ENCODE assay signal across 11 mouse cellular contexts in genomic region chr7:49762605-49763004, GRCm38 (mm10). TPM values are rescaled to one million over a fixed set of nuclear protein-coding genes. Genes with fewer than 3 reads are reported as not detected.
DNase-seq lines count a peak whose midpoint lies in the region; ATAC-seq and TF ChIP-seq lines count a peak whose summit lies in the region.
"Had no signal": no experiment of that assay in that cellular context is flagged by ENCODE, and none has a peak within 500 bp of the region (broad histone marks: within the 10 kb centered on the region; RNA-seq: fewer than 3 reads in every experiment).

No protein-coding gene starts in this region.

- H3K36me3 ChIP-seq in heart, embryonic 13.5 days: no peaks in the 10 kb centered on the region
- no peaks in the 10 kb centered on the region for H3K36me3 ChIP-seq in heart, embryonic 11.5 days (ENCODE audit: control insufficient read depth, insufficient read depth, low read length)
- H3K36me3 ChIP-seq in G1E (replicated peaks): peaks cover 71% of the 10 kb centered on the region
- H3K36me3 ChIP-seq in erythroblast, embryonic 14.5 days (ENCODE audit: control insufficient read depth): peaks cover 76% of the 10 kb centered on the region
- no peaks in the 10 kb centered on the region for H3K36me3 ChIP-seq in forebrain, embryonic 15.5 days
- no peaks in the 10 kb centered on the region; the same call in 1 of the 2 replicates for H3K36me3 ChIP-seq in intestine, postnatal 0 days (ENCODE audit: control insufficient read depth, insufficient read depth)
- H3K36me3 ChIP-seq: embryonic facial prominence, embryonic 13.5 days; midbrain, embryonic 12.5 days had no signal

- WGBS in heart, embryonic 13.5 days: 69% methylated on average over 13 of the region's 13 CpGs
- 68% methylated on average over 13 of the region's 13 CpGs for WGBS in heart, embryonic 11.5 days (ENCODE audit: insufficient replicate concordance)
- 66% methylated on average over 13 of the region's 13 CpGs for WGBS in forebrain, embryonic 15.5 days
- WGBS in intestine, postnatal 0 days: 77% methylated on average over 13 of the region's 13 CpGs

- peak overlapping the region; percentile 20 for H3K27ac ChIP-seq in heart, embryonic 13.5 days (replicated peaks)
- no peak overlapping the region for H3K27ac ChIP-seq in heart, embryonic 11.5 days (ENCODE audit: low read depth, low read length)
- no peak overlapping the region for H3K27ac ChIP-seq in forebrain, embryonic 15.5 days (replicated peaks)
- no peak overlapping the region for H3K27ac ChIP-seq in intestine, postnatal 0 days (ENCODE audit: low read depth, low read length)
- H3K27ac ChIP-seq: embryonic facial prominence, embryonic 13.5 days; midbrain, embryonic 12.5 days had no signal

- peaks cover 42% of the 10 kb centered on the region for H3K4me1 ChIP-seq in heart, embryonic 13.5 days
- H3K4me1 ChIP-seq in heart, embryonic 11.5 days (ENCODE audit: control insufficient read depth, insufficient read depth, low read length): peaks cover 14% of the 10 kb centered on the region; the same call in 1 of the 2 replicates
- H3K4me1 ChIP-seq in G1E (ENCODE audit: insufficient read depth, low read depth, low read length): peaks cover 64% of the 10 kb centered on the region
- H3K4me1 ChIP-seq in erythroblast, embryonic 14.5 days (ENCODE audit: control insufficient read depth): peaks cover 86% of the 10 kb centered on the region
- H3K4me1 ChIP-seq in forebrain, embryonic 15.5 days: peaks cover 7% of the 10 kb centered on the region; the same call in 1 of the 2 replicates
- H3K4me1 ChIP-seq in intestine, postnatal 0 days (replicated peaks; ENCODE audit: control insufficient read depth, insufficient read depth, low read length): 0 out of 2 replicates have a peak, but pooled peaks cover 4% of the 10 kb centered on the region

- 0 out of 2 replicates have a peak, but pooled peaks have one; percentile 24 for ATAC-seq in heart, embryonic 13.5 days (ENCODE audit: extremely low read depth, insufficient number of reproducible peaks, low FRiP score, low TSS enrichment)
- ATAC-seq in heart, embryonic 11.5 days (replicated peaks; ENCODE audit: insufficient number of reproducible peaks, low FRiP score, low TSS enrichment): no peak
- ATAC-seq in G1E (ENCODE audit: extremely low read depth, insufficient number of reproducible peaks, low FRiP score, poor library complexity, severe bottlenecking): peak; percentile 72
- ATAC-seq in megakaryocyte, adult 5-6 weeks (ENCODE audit: poor library complexity, severe bottlenecking): peak; percentile 49
- ATAC-seq in forebrain, embryonic 15.5 days (replicated peaks): no peak
- ATAC-seq in intestine, postnatal 0 days: no peak

- no peak for TF ChIP-seq CTCF in G1E (IDR thresholded peaks at IDR 0.05; ENCODE audit: low read depth, low read length)
- TF ChIP-seq CTCF in intestine, postnatal 0 days (IDR thresholded peaks at IDR 0.05; ENCODE audit: low read depth): no peak

- no peaks in the 10 kb centered on the region for H3K9me3 ChIP-seq in heart, embryonic 13.5 days
- H3K9me3 ChIP-seq in heart, embryonic 11.5 days (replicated peaks; ENCODE audit: control insufficient read depth, low read length): no peaks in the 10 kb centered on the region
- H3K9me3 ChIP-seq in G1E (replicated peaks): no peaks in the 10 kb centered on the region
- no peaks in the 10 kb centered on the region for H3K9me3 ChIP-seq in erythroblast, embryonic 14.5 days (ENCODE audit: control insufficient read depth, low read length)
- no peaks in the 10 kb centered on the region for H3K9me3 ChIP-seq in forebrain, embryonic 15.5 days
- no peaks in the 10 kb centered on the region for H3K9me3 ChIP-seq in intestine, postnatal 0 days (ENCODE audit: control insufficient read depth)
- H3K9me3 ChIP-seq: embryonic facial prominence, embryonic 13.5 days; midbrain, embryonic 12.5 days had no signal

- peak overlapping the region; percentile 10; the same call in 1 of the 2 replicates for H3K4me3 ChIP-seq in heart, embryonic 13.5 days
- no peak overlapping the region for H3K4me3 ChIP-seq in heart, embryonic 11.5 days (ENCODE audit: low read depth, low read length)
- H3K4me3 ChIP-seq in G1E (ENCODE audit: low read depth, low read length): peak overlapping the region; percentile 51; the same call in 1 of the 2 replicates
- H3K4me3 ChIP-seq in erythroblast, embryonic 14.5 days (replicated peaks): peak overlapping the region; percentile 49
- no peak overlapping the region for H3K4me3 ChIP-seq in forebrain, embryonic 15.5 days
- H3K4me3 ChIP-seq in intestine, postnatal 0 days (ENCODE audit: low read depth, low read length): no peak overlapping the region
- H3K4me3 ChIP-seq: embryonic facial prominence, embryonic 13.5 days; midbrain, embryonic 12.5 days had no signal

- no peak overlapping the region for H3K9ac ChIP-seq in heart, embryonic 13.5 days
- H3K9ac ChIP-seq in heart, embryonic 11.5 days (ENCODE audit: low read depth, low read length): no peak overlapping the region
- no peak overlapping the region for H3K9ac ChIP-seq in forebrain, embryonic 15.5 days (replicated peaks)
- no peak overlapping the region for H3K9ac ChIP-seq in intestine, postnatal 0 days (ENCODE audit: low read depth, low read length)
- H3K9ac ChIP-seq: embryonic facial prominence, embryonic 13.5 days; midbrain, embryonic 12.5 days had no signal

- peak overlapping the region; percentile 90 for H3K4me2 ChIP-seq in heart, embryonic 13.5 days
- no peak overlapping the region for H3K4me2 ChIP-seq in heart, embryonic 11.5 days
- H3K4me2 ChIP-seq in forebrain, embryonic 15.5 days (replicated peaks): no peak overlapping the region
- H3K4me2 ChIP-seq in intestine, postnatal 0 days (replicated peaks; ENCODE audit: low read depth): no peak overlapping the region
- H3K4me2 ChIP-seq: embryonic facial prominence, embryonic 13.5 days; midbrain, embryonic 12.5 days had no signal

- DNase-seq in G1E (ENCODE audit: low spot score): peak; percentile 65
- DNase-seq in heart, adult 11 months: no peak
- DNase-seq: kidney, adult 11 months had no signal

- H3K27me3 ChIP-seq in heart, embryonic 13.5 days (replicated peaks): peaks cover 8% of the 10 kb centered on the region
- peaks cover 6% of the 10 kb centered on the region for H3K27me3 ChIP-seq in heart, embryonic 11.5 days (ENCODE audit: control insufficient read depth, insufficient read depth, low read length)
- H3K27me3 ChIP-seq in G1E (ENCODE audit: insufficient read depth, low read length): 0 out of 2 replicates have a peak, but pooled peaks cover under 1% of the 10 kb centered on the region
- peaks cover 3% of the 10 kb centered on the region for H3K27me3 ChIP-seq in erythroblast, embryonic 14.5 days (ENCODE audit: control insufficient read depth)
- peaks cover 39% of the 10 kb centered on the region for H3K27me3 ChIP-seq in forebrain, embryonic 15.5 days
- H3K27me3 ChIP-seq in intestine, postnatal 0 days (replicated peaks; ENCODE audit: control insufficient read depth, insufficient read depth, low read length): no peaks in the 10 kb centered on the region

RNA-seq across cellular contexts. Expression of gene Htatip2, which starts 3.7 kb away (rescaled TPM):
- polyA plus RNA-seq in heart, embryonic 13.5 days (2015; fragmentation: Nextera tagmentation; extraction: Ambion mirVana): 16.3 and 17.3 TPM in 2 replicates
- polyA plus RNA-seq in heart, embryonic 11.5 days (2014; fragmentation: Nextera tagmentation; extraction: Ambion mirVana): 14.5 and 17.0 TPM in 2 replicates
- total RNA-seq in G1E (2014; fragmentation: Nextera tagmentation) (35.6 and 38.5 TPM in 2 replicates), G1E (2017) (25.5 and 27.8 TPM in 2 replicates)
- polyA plus RNA-seq in G1E (2012): 13.1 and 14.0 TPM in 2 replicates
- 1.3 and 1.5 TPM in 2 replicates for polyA plus RNA-seq in erythroblast, embryonic 14.5 days (2012)
- total RNA-seq in megakaryocyte, adult 5-6 weeks (2015): 27.5 and 28.2 TPM in 2 replicates
- total RNA-seq in megakaryocyte, adult 5-6 weeks (2017): 24.7 and 33.0 TPM in 2 replicates
- polyA plus RNA-seq in forebrain, embryonic 15.5 days (2015; fragmentation: Nextera tagmentation; extraction: Ambion mirVana): 1.5 and 2.2 TPM in 2 replicates
- 47.5 and 49.0 TPM in 2 replicates for polyA plus RNA-seq in intestine, postnatal 0 days (2015; fragmentation: Nextera tagmentation; extraction: Ambion mirVana)

RNA-seq across cellular contexts. Expression of gene Prmt3, which starts 15.5 kb away (rescaled TPM):
- 46.0 and 47.7 TPM in 2 replicates for polyA plus RNA-seq in heart, embryonic 13.5 days (2015; fragmentation: Nextera tagmentation; extraction: Ambion mirVana)
- 51.6 and 51.9 TPM in 2 replicates for polyA plus RNA-seq in heart, embryonic 11.5 days (2014; fragmentation: Nextera tagmentation; extraction: Ambion mirVana)
- total RNA-seq in G1E (2014; fragmentation: Nextera tagmentation) (111 and 112 TPM in 2 replicates), G1E (2017) (76.4 and 78.5 TPM in 2 replicates)
- polyA plus RNA-seq in G1E (2012): 113 and 128 TPM in 2 replicates
- polyA plus RNA-seq in erythroblast, embryonic 14.5 days (2012): 0.61 and 1.6 TPM in 2 replicates
- 39.2 and 41.2 TPM in 2 replicates for total RNA-seq in megakaryocyte, adult 5-6 weeks (2015)
- 30.2 and 33.9 TPM in 2 replicates for total RNA-seq in megakaryocyte, adult 5-6 weeks (2017)
- polyA plus RNA-seq in forebrain, embryonic 15.5 days (2015; fragmentation: Nextera tagmentation; extraction: Ambion mirVana): 52.6 and 55.3 TPM in 2 replicates
- 15.7 and 16.9 TPM in 2 replicates for polyA plus RNA-seq in intestine, postnatal 0 days (2015; fragmentation: Nextera tagmentation; extraction: Ambion mirVana)

Comparison
In these comparisons a context has a peak if more than half of its experiments do, and no peak if none do; other contexts are left out.
1. ATAC-seq: peak in heart, embryonic 13.5 days (single experiment), G1E (single experiment) and megakaryocyte, adult 5-6 weeks (single experiment); none in heart, embryonic 11.5 days (single experiment), forebrain, embryonic 15.5 days (single experiment) and intestine, postnatal 0 days (single experiment).
2. H3K4me3 ChIP-seq: peak in heart, embryonic 13.5 days (single experiment), G1E (single experiment) and erythroblast, embryonic 14.5 days (single experiment); none in heart, embryonic 11.5 days (single experiment), forebrain, embryonic 15.5 days (single experiment) and intestine, postnatal 0 days (single experiment).